27 mouse cellular contexts compared by ENCODE assay signal in the genomic region with DNA sequence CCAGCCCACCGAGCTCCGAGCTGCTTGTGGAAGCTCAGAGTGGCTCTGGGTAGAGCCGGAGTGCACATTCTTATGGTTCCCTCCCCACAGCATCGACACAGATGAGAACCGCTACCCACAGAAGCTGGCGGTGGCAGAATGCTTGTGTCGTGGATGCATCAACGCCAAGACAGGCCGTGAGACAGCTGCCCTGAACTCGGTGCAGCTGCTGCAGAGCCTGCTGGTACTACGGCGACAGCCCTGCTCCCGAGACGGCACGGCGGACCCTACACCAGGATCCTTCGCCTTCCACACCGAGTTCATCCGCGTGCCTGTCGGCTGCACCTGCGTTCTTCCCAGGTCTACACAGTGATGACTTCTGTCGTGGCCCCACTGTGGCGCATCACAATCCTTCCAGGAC. TPM values are rescaled to one million over a fixed set of nuclear protein-coding genes. Genes with fewer than 3 reads are reported as not detected.
DNase-seq lines count a peak whose midpoint lies in the region; ATAC-seq and TF ChIP-seq lines count a peak whose summit lies in the region.
"Had no signal": no experiment of that assay in that cellular context is flagged by ENCODE, and none has a peak within 500 bp of the region (broad histone marks: within the 10 kb centered on the region; RNA-seq: fewer than 3 reads in every experiment).

No protein-coding gene starts in this region.

- H3K27me3 ChIP-seq in kidney, embryonic 15.5 days = no peaks in the 10 kb centered on the region
- H3K27me3 ChIP-seq in myocyte (ENCODE audit: control insufficient read depth, insufficient read depth, insufficient read length) = no peaks in the 10 kb centered on the region
- no peaks in the 10 kb centered on the region for H3K27me3 ChIP-seq in midbrain, embryonic 11.5 days (ENCODE audit: control insufficient read depth, insufficient read depth, low read length)
- H3K27me3 ChIP-seq: CH12.LX; embryonic facial prominence, embryonic 12.5 days; forebrain, embryonic 12.5 days; Patski had no signal

- H3K36me3 ChIP-seq in kidney, embryonic 15.5 days = peaks cover 22% of the 10 kb centered on the region
- no peaks in the 10 kb centered on the region for H3K36me3 ChIP-seq in myocyte (ENCODE audit: control insufficient read depth, insufficient read depth)
- peaks cover 6% of the 10 kb centered on the region for H3K36me3 ChIP-seq in midbrain, embryonic 11.5 days (ENCODE audit: control insufficient read depth, insufficient read depth, low read length)

- intact Hi-C loops in gastrocnemius, adult 2 months (cut with DNase I) = no loop called here
- intact Hi-C loops in gastrocnemius, postnatal 14 days (cut with DNase I; ENCODE audit: low total_unique reads) = no loop called here

- H3K27ac ChIP-seq in gastrocnemius, adult 2 months = peak overlapping the region; percentile 20; the same call in 1 of the 2 replicates
- 0 out of 2 replicates have a peak overlapping the region, but pooled peaks have one; percentile 23 for H3K27ac ChIP-seq in kidney, embryonic 15.5 days
- no peak overlapping the region for H3K27ac ChIP-seq in midbrain, embryonic 11.5 days (ENCODE audit: low read depth, low read length)
- H3K27ac ChIP-seq: embryonic facial prominence, embryonic 10.5 days; embryonic facial prominence, embryonic 12.5 days; forebrain, embryonic 10.5 days; forebrain, embryonic 12.5 days had no signal

- no peaks in the 10 kb centered on the region for H3K79me2 ChIP-seq in myocyte (ENCODE audit: control insufficient read depth, insufficient read depth)

- H3K4me3 ChIP-seq in gastrocnemius, adult 2 months = no peak overlapping the region
- no peak overlapping the region for H3K4me3 ChIP-seq in kidney, embryonic 15.5 days (replicated peaks)
- H3K4me3 ChIP-seq in myocyte = no peak overlapping the region
- H3K4me3 ChIP-seq in midbrain, embryonic 11.5 days (ENCODE audit: low read depth, low read length) = no peak overlapping the region
- H3K4me3 ChIP-seq: embryonic facial prominence, embryonic 10.5 days; embryonic facial prominence, embryonic 12.5 days; forebrain, embryonic 10.5 days; forebrain, embryonic 12.5 days had no signal

- no peak overlapping the region for H3K9ac ChIP-seq in kidney, embryonic 15.5 days
- H3K9ac ChIP-seq in midbrain, embryonic 11.5 days (ENCODE audit: low read length) = no peak overlapping the region
- H3K9ac ChIP-seq: embryonic facial prominence, embryonic 12.5 days; forebrain, embryonic 12.5 days had no signal

- peaks cover 18% of the 10 kb centered on the region for H3K4me1 ChIP-seq in kidney, embryonic 15.5 days
- H3K4me1 ChIP-seq in midbrain, embryonic 11.5 days (ENCODE audit: control insufficient read depth, insufficient read depth, low read length) = no peaks in the 10 kb centered on the region
- H3K4me1 ChIP-seq: embryonic facial prominence, embryonic 10.5 days; embryonic facial prominence, embryonic 12.5 days; forebrain, embryonic 10.5 days; forebrain, embryonic 12.5 days had no signal

- WGBS in kidney, embryonic 15.5 days = 87% methylated on average over 24 of the region's 24 CpGs
- 87% methylated on average over 24 of the region's 24 CpGs for WGBS in midbrain, embryonic 11.5 days

- no peak overlapping the region for H3K4me2 ChIP-seq in kidney, embryonic 15.5 days
- H3K4me2 ChIP-seq in myocyte (ENCODE audit: low read depth) = no peak overlapping the region
- no peak overlapping the region for H3K4me2 ChIP-seq in midbrain, embryonic 11.5 days
- H3K4me2 ChIP-seq: embryonic facial prominence, embryonic 12.5 days; forebrain, embryonic 12.5 days had no signal

- H3K9me3 ChIP-seq in kidney, embryonic 15.5 days (replicated peaks) = no peaks in the 10 kb centered on the region
- H3K9me3 ChIP-seq in midbrain, embryonic 11.5 days (ENCODE audit: control insufficient read depth, low read length) = no peaks in the 10 kb centered on the region
- H3K9me3 ChIP-seq: embryonic facial prominence, embryonic 10.5 days; embryonic facial prominence, embryonic 12.5 days; forebrain, embryonic 10.5 days; forebrain, embryonic 12.5 days; G1E had no signal

- TF ChIP-seq POLR2A in myocyte (IDR thresholded peaks at IDR 0.05; ENCODE audit: insufficient read length, low read depth) = no peak

- no peak overlapping the region for H3ac ChIP-seq in myocyte (ENCODE audit: control insufficient read depth, insufficient read length)

- no peak for TF ChIP-seq CTCF in gastrocnemius, adult 2 months (IDR thresholded peaks at IDR 0.05)

- DNase-seq in gastrocnemius, adult 2 months = no peak
- DNase-seq in gastrocnemius, postnatal 14 days = no peak
- no peak for DNase-seq in kidney, postnatal 36 days
- peak; percentile 39 for DNase-seq in ZHBTc4 (ENCODE audit: low read depth, low spot score)
- DNase-seq in midbrain, embryonic 11.5 days (ENCODE audit: low spot score, missing footprints) = no peak
- no peak for DNase-seq in lung, postnatal 10 days
- DNase-seq: adrenal gland, adult 2 months; adrenal gland, postnatal 10 days; adrenal gland, postnatal 25 days; B cell, adult 2 months; cerebellum, adult 11-12 months; cerebellum, adult 2 months; cerebellum, adult 9-10 months had no signal

- ATAC-seq in kidney, embryonic 15.5 days (replicated peaks; ENCODE audit: low FRiP score) = no peak
- no peak for ATAC-seq in midbrain, embryonic 11.5 days (ENCODE audit: low FRiP score)
- ATAC-seq: CD4-positive, CD25-positive, alpha-beta regulatory T cell, adult 4 months; forebrain, embryonic 14.5 days; forebrain, embryonic 16.5 days had no signal

TF ChIP-seq in myocyte, 11 proteins besides CTCF, POLR2A, EP300 and RAD21:
- peak in 2 of 3 experiments; percentile 60 to 76 for TF ChIP-seq MYOG (IDR thresholded peaks at IDR 0.05; ENCODE audit: control insufficient read depth in 1 of 3, insufficient read depth in 1 of 3, insufficient read length in 2 of 3, low read depth in 2 of 3)
- no peak for TF ChIP-seq TCF3 (IDR thresholded peaks at IDR 0.05; ENCODE audit: insufficient read length, low read depth)
- TF ChIP-seq MYOD1 (IDR thresholded peaks at IDR 0.05; ENCODE audit: control insufficient read depth in 1 of 3, insufficient read length in 2 of 3, low read depth in 2 of 3) = peak in 2 of 3 experiments; percentile 41 to 77

RNA-seq across cellular contexts. Expression of a gene that starts 1.4 kb away (rescaled TPM):
- total RNA-seq in gastrocnemius, adult 2 months (2021) = not detected
- not detected for total RNA-seq in gastrocnemius, postnatal 14 days (2021)
- polyA plus RNA-seq in kidney, embryonic 15.5 days (2015; fragmentation: Nextera tagmentation; extraction: Ambion mirVana) = not detected in 2 replicates
- polyA plus RNA-seq in myocyte (2012; fragmentation: generic; extraction: Trizol) = not detected
- not detected in 2 replicates for polyA plus RNA-seq in midbrain, embryonic 11.5 days (2014; fragmentation: Nextera tagmentation; extraction: Ambion mirVana)
- total RNA-seq: adrenal gland, adult 2 months; adrenal gland, postnatal 10 days; adrenal gland, postnatal 25 days; adrenal gland, postnatal 4 days; CH12.LX; G1E had no signal
- polyA plus RNA-seq: embryonic facial prominence, embryonic 12.5 days; embryonic facial prominence, embryonic 14.5 days; forebrain, embryonic 12.5 days; forebrain, embryonic 14.5 days; forebrain, embryonic 16.5 days; G1E had no signal

RNA-seq across cellular contexts. Expression of a gene that starts 9.5 kb away (rescaled TPM):
- 1 to 10 TPM; 6.7 to 7.7 TPM for total RNA-seq in gastrocnemius, adult 2 months (2021)
- total RNA-seq in gastrocnemius, postnatal 14 days (2021) = 10 to 100 TPM; 15.3 to 18.6 TPM
- polyA plus RNA-seq in kidney, embryonic 15.5 days (2015; fragmentation: Nextera tagmentation; extraction: Ambion mirVana) = 310 and 320 TPM in 2 replicates
- not detected for polyA plus RNA-seq in myocyte (2012; fragmentation: generic; extraction: Trizol)
- polyA plus RNA-seq in midbrain, embryonic 11.5 days (2014; fragmentation: Nextera tagmentation; extraction: Ambion mirVana) = 54.4 and 61.6 TPM in 2 replicates

RNA-seq across cellular contexts. Expression of a gene that starts 20.0 kb away (rescaled TPM):
- total RNA-seq in gastrocnemius, adult 2 months (2021) = 1 to 10 TPM; 5.1 to 6.4 TPM
- total RNA-seq in gastrocnemius, postnatal 14 days (2021) = 1 to 10 TPM; 5.6 to 7.8 TPM
- polyA plus RNA-seq in kidney, embryonic 15.5 days (2015; fragmentation: Nextera tagmentation; extraction: Ambion mirVana) = 32.7 and 37.5 TPM in 2 replicates
- polyA plus RNA-seq in myocyte (2012; fragmentation: generic; extraction: Trizol) = 85.3 TPM
- 44.3 and 48.1 TPM in 2 replicates for polyA plus RNA-seq in midbrain, embryonic 11.5 days (2014; fragmentation: Nextera tagmentation; extraction: Ambion mirVana)

RNA-seq across cellular contexts. Expression of a gene that starts 37.3 kb away (rescaled TPM):
- 10 to 100 TPM; 11.3 TPM for total RNA-seq in gastrocnemius, adult 2 months (2021)
- total RNA-seq in gastrocnemius, postnatal 14 days (2021) = 1 to 10 TPM; 3.1 to 4.1 TPM
- polyA plus RNA-seq in kidney, embryonic 15.5 days (2015; fragmentation: Nextera tagmentation; extraction: Ambion mirVana) = 0.34 and 0.78 TPM in 2 replicates
- 1.3 TPM for polyA plus RNA-seq in myocyte (2012; fragmentation: generic; extraction: Trizol)
- polyA plus RNA-seq in midbrain, embryonic 11.5 days (2014; fragmentation: Nextera tagmentation; extraction: Ambion mirVana) = not detected in 2 replicates
- total RNA-seq: adrenal gland, adult 2 months; adrenal gland, postnatal 25 days; G1E had no signal
- polyA plus RNA-seq: forebrain, embryonic 12.5 days; forebrain, embryonic 14.5 days; forebrain, embryonic 16.5 days; G1E had no signal

RNA-seq across cellular contexts. Expression of a gene that starts 46.8 kb away (rescaled TPM):
- 10 to 100 TPM; 26.7 to 26.8 TPM for total RNA-seq in gastrocnemius, adult 2 months (2021)
- 10 to 100 TPM; 21.6 to 23.5 TPM for total RNA-seq in gastrocnemius, postnatal 14 days (2021)
- 53.2 and 53.9 TPM in 2 replicates for polyA plus RNA-seq in kidney, embryonic 15.5 days (2015; fragmentation: Nextera tagmentation; extraction: Ambion mirVana)
- 28.8 TPM for polyA plus RNA-seq in myocyte (2012; fragmentation: generic; extraction: Trizol)
- 42.0 and 43.7 TPM in 2 replicates for polyA plus RNA-seq in midbrain, embryonic 11.5 days (2014; fragmentation: Nextera tagmentation; extraction: Ambion mirVana)

Comparison
In these comparisons a context has a peak if more than half of its experiments do, and no peak if none do; other contexts are left out.
1. RNA of a gene that starts 9.5 kb away (polyA plus RNA-seq): 310 to 320 TPM in kidney, embryonic 15.5 days and 54.4 to 61.6 TPM in midbrain, embryonic 11.5 days; not detected in myocyte (single experiment); every median in the first group is over 10 times any median in the second.